Mouse (Mus musculus) erythroblast, embryonic 14.5 days (primary cell): ENCODE data around the gene Polg2. TPM values are rescaled to one million over a fixed set of nuclear protein-coding genes. Genes with fewer than 3 reads are reported as not detected.
"Not testable (repeated sequence)": the region's sequence is repeated elsewhere in the genome, so short reads cannot be mapped to it uniquely, and the experiment has no call there.

ENCODE experiments used
- H3K27me3 ChIP-seq: 2 replicates; pipeline ENCODE4 v1.6.1; 2012; ENCODE audit warnings: inconsistent platforms; ENCODE audit not compliant: control insufficient read depth
- H3K36me3 ChIP-seq: 2 replicates; pipeline ENCODE4 v1.6.1; 2012; ENCODE audit warnings: mild to moderate bottlenecking, inconsistent platforms; ENCODE audit not compliant: control insufficient read depth
- H3K4me1 ChIP-seq: 2 replicates; pipeline ENCODE4 v1.6.1; 2012; ENCODE audit warnings: inconsistent platforms; ENCODE audit not compliant: control insufficient read depth
- H3K4me3 ChIP-seq: replicated peaks from 2 replicates; pipeline ENCODE3; 2012; ENCODE audit warnings: moderate library complexity, mild to moderate bottlenecking, inconsistent platforms
- H3K9me3 ChIP-seq: 2 replicates; pipeline ENCODE4 v1.6.1; 2012; ENCODE audit warnings: low read length, inconsistent platforms, mixed read lengths; ENCODE audit not compliant: control insufficient read depth
- GATA1 ChIP-seq: IDR thresholded peaks from 2 replicates; pipeline ENCODE4 v1.6.1; 2012; ENCODE audit warnings: low read length, inconsistent platforms, mixed read lengths
- TAL1 ChIP-seq: IDR thresholded peaks from 3 replicates; pipeline ENCODE4 v1.6.1; 2012; ENCODE audit warnings: low read length, inconsistent platforms, mixed read lengths
- polyA plus RNA-seq: library from polyadenylated mRNA; stranded (reverse); fragments of >175 nt; gene quantifications from 2 replicates; pipeline ENCODE4 v1.2.3, GENCODE M21; 2012

The Polg2 gene
- polyA plus RNA-seq, 1 experiment, result 0.12 TPM

DNA sequence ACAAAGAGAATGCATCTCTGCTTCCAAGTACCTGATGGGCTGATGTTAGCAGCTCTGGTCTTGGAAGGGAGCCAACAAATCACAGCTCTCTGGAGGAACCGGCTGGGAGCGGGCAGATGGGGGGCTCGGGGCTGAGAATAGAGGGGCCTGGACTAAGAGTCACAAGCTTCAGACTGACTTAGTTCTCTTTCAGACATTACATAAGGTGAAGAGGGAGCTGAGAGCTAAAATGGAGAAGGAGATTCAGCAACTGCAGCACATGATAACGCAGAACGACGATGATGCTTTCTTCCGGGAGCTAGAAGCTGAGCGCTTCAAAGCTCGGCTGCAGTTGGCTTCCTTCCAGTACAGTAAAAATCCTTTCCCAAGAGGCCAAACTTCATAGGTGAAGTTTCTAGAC lies 39.0 kb upstream of the Polg2 start:
- no peak for TF ChIP-seq GATA1
- TF ChIP-seq TAL1, result no peak
- Histone ChIP-seq H3K4me1 (no peaks in the 10 kb centered on the region), H3K9me3 (no peaks in the 10 kb centered on the region), H3K4me3 (no peak overlapping the region), H3K36me3 (peaks cover 93% of the 10 kb centered on the region), H3K27me3 (no peaks in the 10 kb centered on the region)

DNA sequence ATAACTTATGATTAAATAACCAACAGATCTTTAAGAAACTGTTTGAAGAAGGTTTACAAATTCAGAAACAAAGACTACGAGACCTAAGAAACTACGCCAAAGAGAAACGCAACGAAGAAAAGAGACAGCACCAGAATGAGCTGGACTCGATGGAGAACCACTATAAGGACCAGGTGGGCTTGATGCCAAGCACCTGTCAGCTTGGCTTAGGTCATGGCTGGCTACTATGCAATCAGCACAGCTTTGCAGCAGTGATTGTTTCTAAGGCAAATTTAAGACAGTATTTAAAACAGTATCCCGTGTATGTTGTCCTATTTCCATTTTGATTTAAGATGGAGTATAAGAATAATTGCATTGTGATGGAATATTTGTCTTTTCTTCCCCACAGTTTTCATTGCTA lies 38.5 kb upstream of the Polg2 start:
- H3K4me3 ChIP-seq, result no peak overlapping the region
- H3K36me3 ChIP-seq, result peaks cover 94% of the 10 kb centered on the region
- TF ChIP-seq GATA1 (no peak), TAL1 (no peak)
- H3K27me3 ChIP-seq, result no peaks in the 10 kb centered on the region
- H3K9me3 ChIP-seq, result no peaks in the 10 kb centered on the region
- H3K4me1 ChIP-seq, result no peaks in the 10 kb centered on the region

DNA sequence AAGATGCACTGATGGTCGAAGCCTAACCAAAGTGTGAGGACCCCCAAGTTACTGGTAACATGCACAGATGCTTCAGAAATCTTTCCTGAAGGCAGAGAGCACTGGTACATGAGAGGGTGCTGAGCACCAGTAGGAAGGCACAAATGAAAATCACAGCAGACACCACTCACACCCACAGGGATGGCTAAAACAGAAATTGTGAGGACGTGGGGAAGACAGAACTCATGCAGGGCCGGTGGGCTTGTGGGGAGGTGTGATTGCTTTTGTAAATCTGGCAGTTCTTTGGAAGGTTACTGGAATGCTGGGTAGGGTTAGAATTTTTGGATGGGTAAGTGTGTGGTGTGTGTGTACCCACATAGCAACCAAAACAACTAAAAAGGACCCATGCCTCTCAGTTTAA lies 37.8 kb upstream of the Polg2 start:
- Histone ChIP-seq H3K9me3 (no peaks in the 10 kb centered on the region), H3K36me3 (peaks cover 94% of the 10 kb centered on the region), H3K4me3 (no peak overlapping the region), H3K4me1 (no peaks in the 10 kb centered on the region), H3K27me3 (no peaks in the 10 kb centered on the region)
- TF ChIP-seq TAL1 (no peak), GATA1 (no peak)

DNA sequence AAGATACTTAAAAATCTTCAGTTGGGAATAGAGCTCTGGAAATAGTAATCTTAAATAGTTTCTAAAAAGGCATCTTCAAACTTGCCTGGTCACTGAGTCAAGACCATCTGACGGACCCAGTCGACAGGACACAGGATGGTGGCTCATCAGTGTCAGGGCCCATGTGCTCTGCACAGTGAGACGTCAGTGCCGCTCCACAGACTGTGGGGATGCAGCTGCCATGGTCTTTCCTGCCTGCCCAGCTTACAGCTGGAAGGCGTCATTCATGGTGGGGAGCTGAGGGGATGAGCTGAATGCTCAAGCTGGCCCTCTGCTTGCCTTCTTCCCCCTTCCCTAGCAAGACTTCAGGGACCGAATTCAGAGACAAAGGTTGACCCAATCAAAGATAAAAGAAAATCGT lies 37.0 kb upstream of the Polg2 start:
- Histone ChIP-seq H3K4me3 (no peak overlapping the region), H3K36me3 (peaks cover 100% of the 10 kb centered on the region), H3K27me3 (no peaks in the 10 kb centered on the region), H3K9me3 (no peaks in the 10 kb centered on the region), H3K4me1 (no peaks in the 10 kb centered on the region)
- TF ChIP-seq TAL1, result no peak
- no peak for TF ChIP-seq GATA1

DNA sequence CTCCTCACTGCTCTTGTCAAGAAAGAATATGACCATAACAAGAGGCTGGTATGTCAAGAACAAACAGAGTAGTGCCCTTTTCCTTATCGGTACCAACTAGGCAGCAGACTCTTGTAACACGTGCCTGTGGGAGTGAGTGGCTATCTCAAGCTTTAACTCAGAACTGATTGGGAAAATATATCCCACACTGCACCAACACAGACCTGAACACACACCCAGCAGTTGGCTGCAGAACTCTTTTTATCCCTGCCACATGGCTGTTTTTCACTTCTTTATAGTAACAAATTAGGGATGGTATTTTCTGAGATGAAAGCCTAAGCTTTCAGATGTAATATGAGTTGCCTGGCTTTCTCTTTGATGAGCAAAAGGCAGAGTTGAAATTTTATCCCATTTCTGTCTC lies 36.4 kb upstream of the Polg2 start:
- H3K36me3 ChIP-seq, result peaks cover 100% of the 10 kb centered on the region
- no peak for TF ChIP-seq TAL1
- TF ChIP-seq GATA1, result no peak
- H3K4me1 ChIP-seq, result no peaks in the 10 kb centered on the region
- H3K9me3 ChIP-seq, result no peaks in the 10 kb centered on the region
- H3K27me3 ChIP-seq, result no peaks in the 10 kb centered on the region
- no peak overlapping the region for H3K4me3 ChIP-seq

DNA sequence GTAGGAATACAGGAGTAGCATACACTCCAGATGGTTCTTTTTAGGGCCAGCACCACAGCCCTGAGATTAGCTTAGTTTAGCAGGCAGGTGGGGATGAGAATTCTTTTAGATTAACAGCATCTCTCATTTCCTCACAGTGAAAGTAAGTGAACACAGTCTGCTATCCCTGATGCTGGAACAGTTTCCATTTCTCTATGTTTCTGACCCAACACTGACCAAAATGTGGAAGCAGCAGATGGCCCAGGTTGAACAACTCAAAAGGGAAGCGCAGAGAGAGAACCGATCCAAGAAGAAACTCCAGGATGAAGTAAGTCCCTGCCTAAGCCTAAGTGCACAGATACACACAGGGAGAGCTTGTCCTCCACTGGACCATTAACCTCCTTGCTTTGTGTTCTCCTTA lies 36.0 kb upstream of the Polg2 start:
- Histone ChIP-seq H3K4me1 (no peaks in the 10 kb centered on the region), H3K27me3 (no peaks in the 10 kb centered on the region), H3K9me3 (no peaks in the 10 kb centered on the region), H3K4me3 (no peak overlapping the region), H3K36me3 (peaks cover 100% of the 10 kb centered on the region)
- TF ChIP-seq TAL1 (no peak), GATA1 (no peak)

DNA sequence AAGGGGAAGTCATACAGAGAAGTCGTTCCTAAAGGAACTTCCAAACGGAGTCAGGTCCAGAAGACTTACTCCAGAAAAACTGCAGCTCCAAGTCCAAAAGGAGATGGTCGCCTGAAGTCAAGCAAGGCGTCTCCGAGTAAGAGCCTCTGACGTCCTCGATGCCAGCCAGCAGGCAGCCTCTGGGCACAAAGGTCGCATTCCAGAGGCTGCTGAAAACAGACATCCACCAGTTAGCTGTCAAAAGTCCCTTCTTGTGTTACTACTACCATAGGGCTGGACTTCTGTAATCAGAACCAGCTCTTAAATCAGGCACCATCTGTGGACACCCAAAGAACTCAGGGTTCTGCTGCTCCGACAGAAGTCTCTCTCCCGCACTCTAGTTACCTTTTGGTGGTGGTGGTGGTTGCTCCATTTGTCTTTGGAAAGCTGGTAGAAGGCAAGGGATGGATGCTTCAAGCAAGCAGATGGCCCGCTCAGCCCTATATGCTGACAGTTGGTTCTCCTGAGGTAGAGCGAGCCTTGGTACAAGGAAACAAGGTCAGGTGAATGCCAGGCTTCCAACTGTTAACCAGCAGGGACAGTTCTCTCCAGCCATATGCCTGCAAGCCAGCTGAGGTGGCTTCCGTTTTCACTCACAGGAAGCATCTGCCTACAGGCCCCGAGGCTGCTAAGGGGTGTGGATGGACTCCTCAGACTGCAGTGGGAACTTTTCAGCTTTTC lies 35.4 kb upstream of the Polg2 start:
- no peaks in the 10 kb centered on the region for H3K9me3 ChIP-seq
- TF ChIP-seq TAL1, result no peak
- TF ChIP-seq GATA1, result no peak
- H3K36me3 ChIP-seq, result peaks cover 100% of the 10 kb centered on the region

DNA sequence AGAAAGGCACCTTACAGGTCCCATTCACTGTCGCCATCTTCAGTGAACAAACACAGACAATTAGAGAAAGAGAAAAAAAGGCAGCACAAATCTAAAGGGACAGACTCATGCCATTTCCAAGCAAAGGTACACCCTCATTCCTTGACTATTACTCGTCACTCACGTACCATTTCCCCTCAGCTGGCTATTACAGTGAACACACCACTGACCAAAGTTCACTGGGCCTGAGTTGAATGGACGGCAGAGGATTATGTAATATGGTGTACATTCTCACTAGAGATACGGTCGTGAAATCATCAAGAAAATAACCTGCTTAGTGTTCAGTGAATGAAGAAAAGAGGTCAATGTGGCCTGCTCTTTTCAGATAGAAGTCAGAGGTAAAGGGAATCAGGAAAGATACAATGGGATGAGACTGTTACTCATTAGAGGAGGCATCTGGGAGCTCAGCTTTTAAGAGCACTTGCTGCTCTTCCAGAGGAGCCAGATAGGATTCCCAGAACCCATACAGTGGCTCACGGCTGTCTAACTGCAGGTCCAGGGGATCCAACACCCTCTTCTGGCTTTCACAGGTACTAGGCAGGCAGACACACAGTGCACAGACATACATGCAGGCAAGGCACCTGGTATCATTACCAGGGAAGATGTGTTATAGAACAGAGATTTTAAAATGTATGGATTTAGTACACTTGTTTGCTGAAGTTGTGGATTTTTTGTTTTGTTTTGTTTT lies 33.2 kb upstream of the Polg2 start:
- peaks cover 97% of the 10 kb centered on the region for H3K36me3 ChIP-seq
- no peaks in the 10 kb centered on the region for H3K9me3 ChIP-seq
- H3K4me1 ChIP-seq, result no peaks in the 10 kb centered on the region
- H3K4me3 ChIP-seq, result no peak overlapping the region
- H3K27me3 ChIP-seq, result no peaks in the 10 kb centered on the region
- TF ChIP-seq GATA1 (no peak), TAL1 (no peak)

More for the DNA sequence above, 35.4 kb upstream of the Polg2 start:
- Histone ChIP-seq H3K4me3 (no peak overlapping the region), H3K4me1 (no peaks in the 10 kb centered on the region), H3K27me3 (no peaks in the 10 kb centered on the region)

DNA sequence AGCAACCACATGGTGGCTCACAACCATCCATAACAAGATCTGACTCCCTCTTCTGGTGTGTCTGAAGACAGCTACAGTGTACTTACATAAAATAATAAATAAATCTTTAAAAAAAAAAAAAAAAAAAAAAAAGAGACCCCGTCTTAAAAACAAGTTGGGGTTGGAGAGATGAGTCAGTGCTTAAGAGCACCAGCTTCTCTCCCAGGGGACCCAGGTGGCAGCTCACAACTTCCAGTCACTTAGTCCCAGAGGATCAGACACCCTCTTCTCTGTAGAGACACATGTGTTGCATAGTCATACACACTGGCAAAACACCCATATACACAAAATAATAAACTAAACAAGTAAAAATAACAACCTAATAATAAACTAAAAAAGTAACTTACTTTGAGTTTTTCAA lies 28.1 kb upstream of the Polg2 start:
- H3K4me3 ChIP-seq, H3K4me1 ChIP-seq, H3K9me3 ChIP-seq, H3K27me3 ChIP-seq: not testable (repeated sequence)
- peaks cover 85% of the 10 kb centered on the region for H3K36me3 ChIP-seq
